Mouse (Mus musculus) adrenal gland, adult 8-10 months (tissue): ENCODE measurements around the gene Tceanc2. TPM values are rescaled to one million over a fixed set of nuclear protein-coding genes. Genes with fewer than 3 reads are reported as not detected.

Source experiments
- DNase-seq: peaks from one replicate; pipeline ENCODE4 v3.0.0; 2022
- total RNA-seq, 4 experiments: library from RNA; stranded (reverse); gene quantifications; 2 replicates each; pipeline ENCODE4 v1.2.4; 2022

Tceanc2 gene
- total RNA-seq = 10 to 100 TPM; 23.3 to 31.5 (median 27.7) TPM

- DNase-seq = peak; percentile 44
These were observed at the start of gene Tceanc2 for GRCm38 (mm10) chr4:107178830-107179490. Gene Tceanc2, minus strand, starts transcription at chr4:107179116.

GRCm38 (mm10) chr4:107226313-107226712 lies 47.4 kb upstream of the Tceanc2 start:
- no peak for DNase-seq

- peak; percentile 12 for DNase-seq
These were observed 44.6 kb upstream of the Tceanc2 start for GRCm38 (mm10) chr4:107223225-107224204.

- no peak for DNase-seq
These were observed 42.6 kb upstream of the Tceanc2 start for GRCm38 (mm10) chr4:107221524-107221923.

- DNase-seq = peak; percentile 18
These were observed 38.7 kb upstream of the Tceanc2 start for GRCm38 (mm10) chr4:107217574-107217973.

GRCm38 (mm10) chr4:107213279-107214011 lies 34.5 kb upstream of the Tceanc2 start:
- no peak for DNase-seq

- no peak for DNase-seq
These were observed 33.0 kb upstream of the Tceanc2 start for GRCm38 (mm10) chr4:107211936-107212335.

- DNase-seq = no peak
These were observed 32.5 kb upstream of the Tceanc2 start for GRCm38 (mm10) chr4:107211465-107211864.

GRCm38 (mm10) chr4:107210483-107211097 lies 31.7 kb upstream of the Tceanc2 start:
- no peak for DNase-seq

- no peak for DNase-seq
These were observed 30.0 kb upstream of the Tceanc2 start, which contains the start of gene Ldlrad1 for GRCm38 (mm10) chr4:107208880-107209279. Gene Ldlrad1, plus strand, starts transcription at chr4:107209180.

- DNase-seq = no peak
These were observed 28.1 kb upstream of the Tceanc2 start for GRCm38 (mm10) chr4:107207016-107207415.

- no peak for DNase-seq
These were observed 24.1 kb upstream of the Tceanc2 start for GRCm38 (mm10) chr4:107203001-107203400.

- no peak for DNase-seq
These were observed 22.9 kb upstream of the Tceanc2 start for GRCm38 (mm10) chr4:107201779-107202178.

GRCm38 (mm10) chr4:107198072-107198471 lies 19.2 kb upstream of the Tceanc2 start:
- no peak for DNase-seq

GRCm38 (mm10) chr4:107196454-107196853 lies 17.5 kb upstream of the Tceanc2 start:
- no peak for DNase-seq

GRCm38 (mm10) chr4:107193841-107194240 lies 14.9 kb upstream of the Tceanc2 start:
- DNase-seq = no peak

- DNase-seq = no peak
These were observed 6.8 kb upstream of the Tceanc2 start for GRCm38 (mm10) chr4:107185703-107186102.

- no peak for DNase-seq
These were observed 4.3 kb upstream of the Tceanc2 start for GRCm38 (mm10) chr4:107183203-107183602.

GRCm38 (mm10) chr4:107182796-107183195 lies 3.9 kb upstream of the Tceanc2 start:
- DNase-seq = no peak

GRCm38 (mm10) chr4:107181866-107182265 lies 3.0 kb upstream of the Tceanc2 start:
- DNase-seq = no peak

GRCm38 (mm10) chr4:107180746-107181145 lies 1.8 kb upstream of the Tceanc2 start:
- DNase-seq = no peak

GRCm38 (mm10) chr4:107179561-107179960 lies 645 bp upstream of the Tceanc2 start:
- DNase-seq = no peak
